Mouse (Mus musculus) heart, postnatal 0 days (tissue): ENCODE data around the gene Synpr.

Source experiments
- CTCF ChIP-seq: IDR thresholded peaks from 2 replicates; pipeline ENCODE4 v1.5.1; 2016; ENCODE audit warnings: antibody characterized with exemption, control low read depth, low read depth
- EP300 ChIP-seq: IDR thresholded peaks from 2 replicates; pipeline ENCODE4 v1.6.1; 2016; ENCODE audit warnings: antibody characterized with exemption, low read depth

- no peak for TF ChIP-seq CTCF
- no peak for TF ChIP-seq EP300
Observed at GRCm38 (mm10) chr14:13266331-13266730, 18.2 kb upstream of the Synpr start.
